ENCODE assay signal across 8 mouse cellular contexts in the genomic region with DNA sequence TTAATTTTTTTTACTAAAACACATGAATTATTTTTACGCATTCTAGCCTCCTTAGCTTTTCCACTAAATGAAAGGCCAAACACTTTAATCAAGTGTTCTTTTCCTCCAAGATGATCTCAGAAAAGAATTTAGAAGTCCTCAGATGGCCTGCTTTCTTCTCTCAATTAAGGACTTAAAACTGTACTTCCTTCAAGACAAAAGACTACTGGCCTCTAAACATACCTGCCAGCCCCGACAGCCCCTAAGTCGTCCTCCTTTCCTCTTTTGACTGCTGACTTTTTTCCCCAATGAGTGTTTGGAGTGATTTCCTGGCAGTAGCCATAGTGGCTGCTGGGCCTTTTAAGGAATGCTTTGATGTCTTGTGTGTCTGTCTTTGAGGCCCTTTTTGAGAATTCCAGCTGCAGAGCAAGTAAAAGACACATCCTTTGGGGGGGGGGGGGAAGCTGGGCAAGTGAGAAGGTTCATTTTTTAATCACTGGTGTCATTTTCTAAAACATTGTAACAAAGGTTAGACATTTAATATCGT. TPM values are rescaled to one million over a fixed set of nuclear protein-coding genes. Genes with fewer than 3 reads are reported as not detected.
A peak's percentile ranks its signal among the peaks of the same experiment; 100 is the strongest.
DNase-seq lines count a peak whose midpoint lies in the region; ATAC-seq and TF ChIP-seq lines count a peak whose summit lies in the region.

No protein-coding gene starts in this region.

- peak overlapping the region; percentile 44 for H3K4me2 ChIP-seq in hindbrain, embryonic 11.5 days (replicated peaks; ENCODE audit: low read depth, low read length)

- peak; percentile 7 to 26 for DNase-seq in kidney, postnatal 4 days
- no peak for DNase-seq in kidney, postnatal 36 days
- DNase-seq in brain, embryonic 14.5 days (ENCODE audit: low read depth), result peak; percentile 60
- peak; percentile 49 for DNase-seq in hindbrain, embryonic 11.5 days (ENCODE audit: low spot score)
- DNase-seq in lung, postnatal 14 days, result peak; percentile 11
- DNase-seq in T-cell, adult 2 months (ENCODE audit: low spot score), result no peak
- no peak for DNase-seq in B cell, adult 2 months

- peak overlapping the region; percentile 27; the same call in 1 of the 2 replicates for H3K9ac ChIP-seq in hindbrain, embryonic 11.5 days (ENCODE audit: low read depth, low read length)

- no peak overlapping the region for H3K27ac ChIP-seq in hindbrain, embryonic 11.5 days (ENCODE audit: low read depth, low read length)

- no peak for TF ChIP-seq CTCF in brain, embryonic 14.5 days (IDR thresholded peaks at IDR 0.05; ENCODE audit: borderline replicate concordance, extremely low read depth, insufficient read depth, insufficient read length)

- TF ChIP-seq POLR2A in brain, embryonic 14.5 days (IDR thresholded peaks at IDR 0.05; ENCODE audit: borderline replicate concordance, extremely low read depth, insufficient read depth, insufficient read length, poor library complexity, severe bottlenecking), result no peak

- no peaks in the 10 kb centered on the region for H3K27me3 ChIP-seq in hindbrain, embryonic 11.5 days (ENCODE audit: control insufficient read depth, insufficient read depth, low read length)

- 10% methylated on average over 4 of the region's 4 CpGs for WGBS in hindbrain, embryonic 11.5 days

- no peak for ATAC-seq in hindbrain, embryonic 11.5 days (ENCODE audit: low FRiP score)
- ATAC-seq in CD4-positive, CD25-positive, alpha-beta regulatory T cell, adult 4 months, result no peak

- H3K4me3 ChIP-seq in hindbrain, embryonic 11.5 days (ENCODE audit: low read depth, low read length), result peak overlapping the region; percentile 24

- no peaks in the 10 kb centered on the region for H3K9me3 ChIP-seq in hindbrain, embryonic 11.5 days (ENCODE audit: control insufficient read depth, low read length)

- no peaks in the 10 kb centered on the region for H3K4me1 ChIP-seq in hindbrain, embryonic 11.5 days (replicated peaks; ENCODE audit: control insufficient read depth, insufficient read depth, low read length)

- H3K36me3 ChIP-seq in hindbrain, embryonic 11.5 days (ENCODE audit: control insufficient read depth, insufficient read depth, low read length), result no peaks in the 10 kb centered on the region

RNA-seq across cellular contexts. Expression of a gene that starts 1.3 kb away (rescaled TPM):
- polyA plus RNA-seq in brain, embryonic 14.5 days (2012; rRNA removed), result 4.4 and 6.4 TPM in 2 replicates
- 9.5 and 15.1 TPM in 2 replicates for polyA plus RNA-seq in hindbrain, embryonic 11.5 days (2014; fragmentation: Nextera tagmentation; extraction: Ambion mirVana)
- 10 to 100 TPM in 1 of 2 experiments, 1 to 10 TPM in 1; 9.1 to 13.3 TPM for polyA plus RNA-seq in CD4-positive, CD25-positive, alpha-beta regulatory T cell, adult 4 months (2017; shearing (Covaris generic))

RNA-seq across cellular contexts. Expression of a gene that starts 35.9 kb away (rescaled TPM):
- polyA plus RNA-seq in brain, embryonic 14.5 days (2012; rRNA removed), result 1.0 and 1.8 TPM in 2 replicates
- 1.2 and 2.0 TPM in 2 replicates for polyA plus RNA-seq in hindbrain, embryonic 11.5 days (2014; fragmentation: Nextera tagmentation; extraction: Ambion mirVana)
- polyA plus RNA-seq in CD4-positive, CD25-positive, alpha-beta regulatory T cell, adult 4 months (2017; shearing (Covaris generic)), result not detected

Comparison
In these comparisons a context has a peak if more than half of its experiments do, and no peak if none do; other contexts are left out.
1. DNase-seq: peak in kidney, postnatal 4 days (2 of 2), brain, embryonic 14.5 days (single experiment), hindbrain, embryonic 11.5 days (single experiment) and lung, postnatal 14 days (single experiment); none in kidney, postnatal 36 days (0 of 2), T-cell, adult 2 months (single experiment) and B cell, adult 2 months (0 of 2).